ENCODE assay signal across 32 mouse cellular contexts in genomic region chr8:104358637-104359036, GRCm38 (mm10). TPM values are rescaled to one million over a fixed set of nuclear protein-coding genes. Genes with fewer than 3 reads are reported as not detected.
"Had no signal": no experiment of that assay in that cellular context is flagged by ENCODE, and none has a peak within 500 bp of the region (broad histone marks: within the 10 kb centered on the region; RNA-seq: fewer than 3 reads in every experiment).

No protein-coding gene starts in this region.

- H3K4me2 ChIP-seq: liver, embryonic 13.5 days; neural tube, embryonic 12.5 days; neural tube, embryonic 15.5 days had no signal

- H3K9ac ChIP-seq: liver, embryonic 13.5 days; neural tube, embryonic 12.5 days; neural tube, embryonic 15.5 days had no signal

- H3K27me3 ChIP-seq: liver, embryonic 13.5 days; neural tube, embryonic 12.5 days; neural tube, embryonic 15.5 days had no signal

- DNase-seq: kidney, adult 2 months; kidney, postnatal 25 days; layer of hippocampus, adult 9-11 months; liver, embryonic 13.5 days; lung, adult 2 months; lung, postnatal 14 days; lung, postnatal 4 days; right cerebral cortex, postnatal 14 days; right cerebral cortex, postnatal 4 days; thymus, adult 2 months; thymus, postnatal 14 days; thymus, postnatal 4 days had no signal

- H3K9me3 ChIP-seq: liver, embryonic 13.5 days; neural tube, embryonic 12.5 days; neural tube, embryonic 15.5 days had no signal

- H3K27ac ChIP-seq: kidney, postnatal 0 days; layer of hippocampus, adult 2 months; left cerebral cortex, adult 2 months; liver, embryonic 13.5 days; neural tube, embryonic 12.5 days; neural tube, embryonic 15.5 days; stomach, postnatal 0 days had no signal

- H3K4me3 ChIP-seq: layer of hippocampus, adult 2 months; left cerebral cortex, adult 2 months; liver, embryonic 13.5 days; neural tube, embryonic 12.5 days; neural tube, embryonic 15.5 days had no signal

- ATAC-seq: intestine, postnatal 0 days had no signal

RNA-seq across cellular contexts. Expression of gene Cmtm2b, which starts 36.6 kb away (rescaled TPM):
- total RNA-seq: layer of hippocampus, adult 2 months; layer of hippocampus, postnatal 25 days; left cerebral cortex, adult 2 months; left cerebral cortex, postnatal 10 days; left cerebral cortex, postnatal 36 days; liver, adult 2 months; megakaryocyte progenitor cell, adult 5-6 weeks; megakaryocyte-erythroid progenitor cell, adult 5-6 weeks had no signal
- polyA plus RNA-seq: intestine, postnatal 0 days; kidney, adult 2 months; kidney, embryonic 14.5 days; kidney, postnatal 0 days; large intestine, adult 2 months; limb, embryonic 11.5 days; limb, embryonic 14.5 days; liver, adult 2 months; liver, embryonic 13.5 days; liver, embryonic 16.5 days; lung, adult 2 months; lung, embryonic 16.5 days; neural tube, embryonic 12.5 days; neural tube, embryonic 15.5 days; stomach, embryonic 14.5 days; stomach, postnatal 0 days; thymus, adult 2 months had no signal

RNA-seq across cellular contexts. Expression of gene Gm11020, which starts 37.3 kb away (rescaled TPM):
- total RNA-seq: layer of hippocampus, adult 2 months; layer of hippocampus, postnatal 25 days; left cerebral cortex, adult 2 months; left cerebral cortex, postnatal 10 days; left cerebral cortex, postnatal 36 days; liver, adult 2 months; megakaryocyte progenitor cell, adult 5-6 weeks; megakaryocyte-erythroid progenitor cell, adult 5-6 weeks had no signal
- polyA plus RNA-seq: intestine, postnatal 0 days; kidney, adult 2 months; kidney, embryonic 14.5 days; kidney, postnatal 0 days; large intestine, adult 2 months; limb, embryonic 11.5 days; limb, embryonic 14.5 days; liver, adult 2 months; liver, embryonic 13.5 days; liver, embryonic 16.5 days; lung, adult 2 months; lung, embryonic 16.5 days; neural tube, embryonic 12.5 days; neural tube, embryonic 15.5 days; stomach, embryonic 14.5 days; stomach, postnatal 0 days; thymus, adult 2 months had no signal

RNA-seq across cellular contexts. Expression of gene Cmtm1, which starts 48.7 kb away (rescaled TPM):
- total RNA-seq: layer of hippocampus, adult 2 months; layer of hippocampus, postnatal 25 days; left cerebral cortex, adult 2 months; left cerebral cortex, postnatal 10 days; left cerebral cortex, postnatal 36 days; liver, adult 2 months; megakaryocyte progenitor cell, adult 5-6 weeks; megakaryocyte-erythroid progenitor cell, adult 5-6 weeks had no signal
- polyA plus RNA-seq: intestine, postnatal 0 days; kidney, adult 2 months; kidney, embryonic 14.5 days; kidney, postnatal 0 days; large intestine, adult 2 months; limb, embryonic 11.5 days; limb, embryonic 14.5 days; liver, adult 2 months; liver, embryonic 13.5 days; liver, embryonic 16.5 days; lung, adult 2 months; lung, embryonic 16.5 days; neural tube, embryonic 12.5 days; neural tube, embryonic 15.5 days; stomach, embryonic 14.5 days; stomach, postnatal 0 days; thymus, adult 2 months had no signal
